In genomic region chr19:47485997-47486566, GRCm38 (mm10) we compare ENCODE assay signal across 10 mouse cellular contexts. TPM values are rescaled to one million over a fixed set of nuclear protein-coding genes. Genes with fewer than 3 reads are reported as not detected.
DNase-seq lines count a peak whose midpoint lies in the region; ATAC-seq and TF ChIP-seq lines count a peak whose summit lies in the region.
"Had no signal": no experiment of that assay in that cellular context is flagged by ENCODE, and none has a peak within 500 bp of the region (broad histone marks: within the 10 kb centered on the region; RNA-seq: fewer than 3 reads in every experiment).

No protein-coding gene starts in this region.

- H3K36me3 ChIP-seq in embryonic facial prominence, embryonic 12.5 days, result no peaks in the 10 kb centered on the region
- H3K36me3 ChIP-seq in embryonic facial prominence, embryonic 10.5 days (replicated peaks), result no peaks in the 10 kb centered on the region
- H3K36me3 ChIP-seq in lung, embryonic 16.5 days (ENCODE audit: control insufficient read depth, insufficient read depth, low read length), result no peaks in the 10 kb centered on the region
- no peaks in the 10 kb centered on the region for H3K36me3 ChIP-seq in heart, embryonic 15.5 days
- H3K36me3 ChIP-seq in stomach, embryonic 14.5 days (ENCODE audit: control insufficient read depth, insufficient read depth, low read length), result no peaks in the 10 kb centered on the region
- H3K36me3 ChIP-seq: liver, embryonic 13.5 days had no signal

- H3K9me3 ChIP-seq in embryonic facial prominence, embryonic 12.5 days, result peaks cover 6% of the 10 kb centered on the region; the same call in 1 of the 2 replicates
- peaks cover 10% of the 10 kb centered on the region for H3K9me3 ChIP-seq in embryonic facial prominence, embryonic 10.5 days
- 0 out of 2 replicates have a peak, but pooled peaks cover 6% of the 10 kb centered on the region for H3K9me3 ChIP-seq in lung, embryonic 16.5 days (ENCODE audit: control insufficient read depth, low read length)
- no peaks in the 10 kb centered on the region for H3K9me3 ChIP-seq in heart, embryonic 15.5 days (replicated peaks)
- H3K9me3 ChIP-seq in stomach, embryonic 14.5 days (ENCODE audit: control insufficient read depth, low read depth, low read length), result 0 out of 2 replicates have a peak, but pooled peaks cover 2% of the 10 kb centered on the region

- no peaks in the 10 kb centered on the region for H3K27me3 ChIP-seq in embryonic facial prominence, embryonic 12.5 days
- H3K27me3 ChIP-seq in embryonic facial prominence, embryonic 10.5 days (replicated peaks; ENCODE audit: low read depth, poor library complexity, severe bottlenecking), result no peaks in the 10 kb centered on the region
- no peaks in the 10 kb centered on the region for H3K27me3 ChIP-seq in lung, embryonic 16.5 days (ENCODE audit: control insufficient read depth, insufficient read depth, low read depth, low read length)
- H3K27me3 ChIP-seq in heart, embryonic 15.5 days, result no peaks in the 10 kb centered on the region
- H3K27me3 ChIP-seq in stomach, embryonic 14.5 days (ENCODE audit: control insufficient read depth, insufficient read depth, low read length), result no peaks in the 10 kb centered on the region

- TF ChIP-seq POLR2A in lung, adult 2 months (IDR thresholded peaks at IDR 0.05; ENCODE audit: borderline replicate concordance, extremely low read depth, low read depth, low read length), result no peak

- 42% methylated on average over 9 of the region's 9 CpGs for WGBS in embryonic facial prominence, embryonic 12.5 days
- 51% methylated on average over 9 of the region's 9 CpGs for WGBS in embryonic facial prominence, embryonic 10.5 days
- 21% methylated on average over 9 of the region's 9 CpGs for WGBS in lung, embryonic 16.5 days
- 13% methylated on average over 9 of the region's 9 CpGs for WGBS in lung, adult 2 months
- 14% methylated on average over 9 of the region's 9 CpGs for WGBS in heart, embryonic 15.5 days
- WGBS in stomach, embryonic 14.5 days, result 18% methylated on average over 9 of the region's 9 CpGs

- no peak for DNase-seq in embryonic facial prominence, embryonic 10.5 days (ENCODE audit: low spot score)
- DNase-seq in lung, adult 2 months, result no peak
- DNase-seq in ovary, postnatal 14 days (ENCODE audit: low spot score), result no peak
- DNase-seq in ovary, postnatal 10 days (ENCODE audit: low spot score), result no peak
- DNase-seq: liver, embryonic 13.5 days; thymus, postnatal 14 days had no signal

- no peak overlapping the region for H3K4me2 ChIP-seq in embryonic facial prominence, embryonic 12.5 days (replicated peaks)
- peak overlapping the region; percentile 34; the same call in 1 of the 2 replicates for H3K4me2 ChIP-seq in lung, embryonic 16.5 days (ENCODE audit: low read depth, low read length)
- H3K4me2 ChIP-seq in heart, embryonic 15.5 days, result peak overlapping the region; percentile 54
- no peak overlapping the region for H3K4me2 ChIP-seq in stomach, embryonic 14.5 days (replicated peaks; ENCODE audit: low read depth, low read length)
- H3K4me2 ChIP-seq: liver, embryonic 13.5 days had no signal

- 0 out of 2 replicates have a peak, but pooled peaks cover 3% of the 10 kb centered on the region for H3K4me1 ChIP-seq in embryonic facial prominence, embryonic 12.5 days
- H3K4me1 ChIP-seq in embryonic facial prominence, embryonic 10.5 days, result peaks cover 9% of the 10 kb centered on the region; the same call in 1 of the 2 replicates
- H3K4me1 ChIP-seq in lung, embryonic 16.5 days (replicated peaks; ENCODE audit: control insufficient read depth, insufficient read depth, low read length), result peaks cover 4% of the 10 kb centered on the region
- H3K4me1 ChIP-seq in lung, adult 2 months (ENCODE audit: control insufficient read depth, insufficient read depth, low read length), result peaks cover 3% of the 10 kb centered on the region; the same call in 1 of the 2 replicates
- H3K4me1 ChIP-seq in heart, embryonic 15.5 days (replicated peaks), result peaks cover 22% of the 10 kb centered on the region
- H3K4me1 ChIP-seq in stomach, embryonic 14.5 days (ENCODE audit: control insufficient read depth, insufficient read depth, low read length), result peaks cover 6% of the 10 kb centered on the region
- H3K4me1 ChIP-seq: liver, embryonic 13.5 days had no signal

- H3K4me3 ChIP-seq in embryonic facial prominence, embryonic 12.5 days, result no peak overlapping the region
- no peak overlapping the region for H3K4me3 ChIP-seq in embryonic facial prominence, embryonic 10.5 days
- H3K4me3 ChIP-seq in lung, embryonic 16.5 days (ENCODE audit: low read length), result no peak overlapping the region; the same call in 1 of the 2 replicates
- no peak overlapping the region for H3K4me3 ChIP-seq in lung, adult 2 months (replicated peaks; ENCODE audit: extremely low read depth, low read depth, low read length)
- H3K4me3 ChIP-seq in heart, embryonic 15.5 days, result 0 out of 2 replicates have a peak overlapping the region, but pooled peaks have one; percentile 2
- H3K4me3 ChIP-seq in stomach, embryonic 14.5 days (ENCODE audit: low read depth, low read length), result no peak overlapping the region
- H3K4me3 ChIP-seq: liver, embryonic 13.5 days had no signal

- H3K9ac ChIP-seq in embryonic facial prominence, embryonic 12.5 days, result no peak overlapping the region
- peak overlapping the region; percentile 58 for H3K9ac ChIP-seq in lung, embryonic 16.5 days (ENCODE audit: low read length)
- peak overlapping the region; percentile 16; the same call in 1 of the 2 replicates for H3K9ac ChIP-seq in heart, embryonic 15.5 days
- no peak overlapping the region for H3K9ac ChIP-seq in stomach, embryonic 14.5 days (replicated peaks; ENCODE audit: low read depth, low read length)
- H3K9ac ChIP-seq: liver, embryonic 13.5 days had no signal

- 0 out of 2 replicates have a peak overlapping the region, but pooled peaks have one; percentile 54 for H3K27ac ChIP-seq in embryonic facial prominence, embryonic 12.5 days
- H3K27ac ChIP-seq in embryonic facial prominence, embryonic 10.5 days (replicated peaks), result no peak overlapping the region
- H3K27ac ChIP-seq in lung, embryonic 16.5 days (ENCODE audit: low read length), result peak overlapping the region; percentile 58; the same call in 1 of the 2 replicates
- peak overlapping the region; percentile 91 for H3K27ac ChIP-seq in heart, embryonic 15.5 days
- H3K27ac ChIP-seq in stomach, embryonic 14.5 days (ENCODE audit: low read length), result peak overlapping the region; percentile 40; the same call in 1 of the 2 replicates
- H3K27ac ChIP-seq: liver, embryonic 13.5 days had no signal

- ATAC-seq in embryonic facial prominence, embryonic 12.5 days (ENCODE audit: insufficient number of reproducible peaks, insufficient read depth, low FRiP score, low TSS enrichment), result peak; percentile 52; the same call in 1 of the 2 replicates
- ATAC-seq in lung, embryonic 16.5 days (ENCODE audit: low read depth), result peak; percentile 75; the same call in 1 of the 2 replicates
- peak; percentile 84 for ATAC-seq in heart, embryonic 15.5 days (replicated peaks; ENCODE audit: insufficient number of reproducible peaks, insufficient read depth, low FRiP score, low read depth)
- peak; percentile 67; the same call in 1 of the 2 replicates for ATAC-seq in stomach, embryonic 14.5 days (ENCODE audit: insufficient number of reproducible peaks, insufficient read depth, low FRiP score, low read depth)

- no peak for TF ChIP-seq CTCF in lung, adult 2 months (IDR thresholded peaks at IDR 0.05; ENCODE audit: insufficient read depth, low read length)

RNA-seq across cellular contexts. Expression of gene Sh3pxd2a, which starts 21.9 kb away (rescaled TPM):
- polyA plus RNA-seq in embryonic facial prominence, embryonic 12.5 days (2016; fragmentation: Nextera tagmentation; extraction: Ambion mirVana), result 8.2 and 8.4 TPM in 2 replicates
- polyA plus RNA-seq in embryonic facial prominence, embryonic 10.5 days (2016; fragmentation: Nextera tagmentation; extraction: Ambion mirVana), result 2.6 and 2.9 TPM in 2 replicates
- polyA plus RNA-seq in lung, embryonic 16.5 days (2015; fragmentation: Nextera tagmentation; extraction: Ambion mirVana), result 6.1 and 6.6 TPM in 2 replicates
- 36.9 and 40.9 TPM in 2 replicates for polyA plus RNA-seq in lung, adult 2 months (2012; rRNA removed)
- 5.3 and 7.2 TPM in 2 replicates for polyA plus RNA-seq in heart, embryonic 15.5 days (2015; fragmentation: Nextera tagmentation; extraction: Ambion mirVana)
- 13.6 and 13.7 TPM in 2 replicates for polyA plus RNA-seq in stomach, embryonic 14.5 days (2014; fragmentation: Nextera tagmentation; extraction: Ambion mirVana)

RNA-seq across cellular contexts. Expression of gene Stn1, which starts 51.2 kb away (rescaled TPM):
- 58.5 and 59.1 TPM in 2 replicates for polyA plus RNA-seq in embryonic facial prominence, embryonic 12.5 days (2016; fragmentation: Nextera tagmentation; extraction: Ambion mirVana)
- polyA plus RNA-seq in embryonic facial prominence, embryonic 10.5 days (2016; fragmentation: Nextera tagmentation; extraction: Ambion mirVana), result 68.3 and 70.6 TPM in 2 replicates
- polyA plus RNA-seq in lung, embryonic 16.5 days (2015; fragmentation: Nextera tagmentation; extraction: Ambion mirVana), result 55.5 and 59.7 TPM in 2 replicates
- 19.2 and 21.1 TPM in 2 replicates for polyA plus RNA-seq in lung, adult 2 months (2012; rRNA removed)
- polyA plus RNA-seq in heart, embryonic 15.5 days (2015; fragmentation: Nextera tagmentation; extraction: Ambion mirVana), result 29.0 and 36.1 TPM in 2 replicates
- 58.5 and 68.4 TPM in 2 replicates for polyA plus RNA-seq in stomach, embryonic 14.5 days (2014; fragmentation: Nextera tagmentation; extraction: Ambion mirVana)

Comparison
In these comparisons a context has a peak if more than half of its experiments do, and no peak if none do; other contexts are left out.
1. H3K4me2 ChIP-seq: peak in lung, embryonic 16.5 days (single experiment) and heart, embryonic 15.5 days (single experiment); none in embryonic facial prominence, embryonic 12.5 days (single experiment) and stomach, embryonic 14.5 days (single experiment).
2. H3K9ac ChIP-seq: peak in lung, embryonic 16.5 days (single experiment) and heart, embryonic 15.5 days (single experiment); none in embryonic facial prominence, embryonic 12.5 days (single experiment) and stomach, embryonic 14.5 days (single experiment).
3. Peak in every context shown above with its lines, with median percentiles within 50 percentile points of each other: ATAC-seq.